Mouse (Mus musculus) neural tube, embryonic 15.5 days (tissue): ENCODE results near the gene Gtf2a1. TPM values are rescaled to one million over a fixed set of nuclear protein-coding genes. Genes with fewer than 3 reads are reported as not detected.

Experiments used
- ATAC-seq: fragments of 200-750 bp; cut with Nextera tagmentation; 2 replicates; pipeline ENCODE4 v1.8.0; 2017; ENCODE audit warnings: mild to moderate bottlenecking, moderate TSS enrichment, moderate library complexity; ENCODE audit not compliant: low FRiP score
- H3K27ac ChIP-seq: fragments of 300-500 bp; sonication (generic); replicated peaks from 2 replicates; pipeline ENCODE4 v1.5.1; 2015; ENCODE audit warnings: mild to moderate bottlenecking, inconsistent platforms
- H3K27me3 ChIP-seq: fragments of 300-500 bp; sonication (generic); replicated peaks from 2 replicates; pipeline ENCODE4 v1.6.1; 2015; ENCODE audit warnings: inconsistent platforms
- H3K36me3 ChIP-seq: fragments of 300-500 bp; sonication (generic); 2 replicates; pipeline ENCODE4 v1.6.1; 2015; ENCODE audit warnings: inconsistent platforms
- H3K4me1 ChIP-seq: fragments of 300-500 bp; sonication (generic); 2 replicates; pipeline ENCODE4 v1.6.1; 2015; ENCODE audit warnings: inconsistent platforms
- H3K4me2 ChIP-seq: fragments of 300-500 bp; sonication (generic); 2 replicates; pipeline ENCODE4 v1.6.1; 2015; ENCODE audit warnings: inconsistent platforms, mild to moderate bottlenecking, moderate library complexity
- H3K4me3 ChIP-seq: fragments of 300-500 bp; sonication (generic); replicated peaks from 2 replicates; pipeline ENCODE4 v1.5.1; 2015; ENCODE audit warnings: mild to moderate bottlenecking, inconsistent platforms
- H3K9ac ChIP-seq: fragments of 300-500 bp; sonication (generic); replicated peaks from 2 replicates; pipeline ENCODE4 v1.6.1; 2015; ENCODE audit warnings: mild to moderate bottlenecking, inconsistent platforms
- H3K9me3 ChIP-seq: fragments of 300-500 bp; sonication (generic); replicated peaks from 2 replicates; pipeline ENCODE4 v1.6.1; 2016; ENCODE audit warnings: inconsistent platforms
- WGBS: fragments of 180-500 bp; shearing (Covaris S2); methylation state at CpG from one replicate; pipeline ENCODE4 v1.1.7; 2015; ENCODE audit warnings: mixed read lengths; 5-methylcytosine and 5-hydroxymethylcytosine counted together
- polyA plus RNA-seq: library from polyadenylated mRNA; unstranded; fragments of >200 nt; fragmentation: Nextera tagmentation; extraction: Ambion mirVana; gene quantifications from 2 replicates; pipeline ENCODE4 v1.2.1, GENCODE M21; 2015

Gtf2a1 gene
- polyA plus RNA-seq, 1 experiment from 2014 or later: 54.9 TPM

DNA sequence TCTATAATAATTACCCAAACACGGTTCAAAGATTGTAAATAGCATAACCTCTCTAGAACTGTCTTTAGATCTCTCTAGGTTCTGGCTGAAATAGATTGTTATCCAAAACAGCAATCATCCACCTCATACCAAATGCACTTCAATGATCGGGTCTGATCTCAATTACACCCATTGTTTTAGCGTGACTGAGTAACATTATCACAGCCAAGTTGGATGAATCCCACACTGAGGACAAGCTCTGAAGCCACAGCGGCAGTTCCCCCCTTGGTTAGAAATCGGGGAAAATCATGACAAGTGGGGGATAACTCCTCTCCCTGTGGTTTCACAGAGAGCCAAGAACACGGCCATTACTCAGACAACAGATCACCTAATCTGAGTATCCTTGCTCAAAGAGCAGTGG is 76.3 kb downstream of the Gtf2a1 start:
- Histone ChIP-seq H3K9me3 (no peaks in the 10 kb centered on the region), H3K4me1 (no peaks in the 10 kb centered on the region), H3K27ac (no peak overlapping the region), H3K4me2 (no peak overlapping the region), H3K36me3 (no peaks in the 10 kb centered on the region), H3K4me3 (no peak overlapping the region), H3K9ac (no peak overlapping the region), H3K27me3 (no peaks in the 10 kb centered on the region)
- WGBS: 77% methylated on average over 6 of the region's 6 CpGs
- no peak for ATAC-seq

DNA sequence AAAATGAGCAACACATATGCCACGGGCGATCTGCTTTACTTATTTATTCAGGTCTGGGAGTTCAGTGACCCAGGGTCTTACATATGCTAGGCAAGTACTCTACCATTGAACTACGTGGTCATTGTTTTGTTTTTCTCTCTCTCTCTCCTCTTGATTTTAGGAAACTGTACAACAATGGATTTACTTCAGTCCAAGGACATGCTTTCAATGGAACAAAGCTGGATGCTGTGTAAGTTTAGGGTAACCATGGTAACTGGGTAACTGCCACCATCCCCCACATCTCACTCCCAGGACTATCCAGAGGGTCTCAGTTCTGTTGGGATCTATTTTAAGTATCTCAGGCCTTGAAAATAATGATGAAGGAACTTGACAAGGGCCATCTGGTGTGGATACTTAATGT is 78.5 kb downstream of the Gtf2a1 start:
- no peak for ATAC-seq
- 24% methylated on average over 3 of the region's 3 CpGs for WGBS

More for the DNA sequence above, 78.5 kb downstream of the Gtf2a1 start:
- Histone ChIP-seq H3K27ac (no peak overlapping the region), H3K9ac (no peak overlapping the region), H3K36me3 (no peaks in the 10 kb centered on the region), H3K4me2 (no peak overlapping the region), H3K4me1 (no peaks in the 10 kb centered on the region), H3K9me3 (no peaks in the 10 kb centered on the region), H3K27me3 (no peaks in the 10 kb centered on the region), H3K4me3 (no peak overlapping the region)

Other genes with a start within 250 kb of the Gtf2a1 start
- gene Cep128, start 206.1 kb downstream of the Gtf2a1 start, polyA plus RNA-seq: 3.4 and 4.3 TPM in 2 replicates
- gene Tshr, start 205.9 kb downstream of the Gtf2a1 start, polyA plus RNA-seq: 0.82 and 1.0 TPM in 2 replicates
- 6.8 and 9.8 TPM in 2 replicates for gene Ston2, start 197.9 kb upstream of the Gtf2a1 start, polyA plus RNA-seq